Mouse (Mus musculus): ENCODE measurements around the gene Mctp1. TPM values are rescaled to one million over a fixed set of nuclear protein-coding genes. Genes with fewer than 3 reads are reported as not detected.

The Mctp1 gene
- polyA plus RNA-seq, 1 experiment from 2014 or later = 1.7 TPM

DNA sequence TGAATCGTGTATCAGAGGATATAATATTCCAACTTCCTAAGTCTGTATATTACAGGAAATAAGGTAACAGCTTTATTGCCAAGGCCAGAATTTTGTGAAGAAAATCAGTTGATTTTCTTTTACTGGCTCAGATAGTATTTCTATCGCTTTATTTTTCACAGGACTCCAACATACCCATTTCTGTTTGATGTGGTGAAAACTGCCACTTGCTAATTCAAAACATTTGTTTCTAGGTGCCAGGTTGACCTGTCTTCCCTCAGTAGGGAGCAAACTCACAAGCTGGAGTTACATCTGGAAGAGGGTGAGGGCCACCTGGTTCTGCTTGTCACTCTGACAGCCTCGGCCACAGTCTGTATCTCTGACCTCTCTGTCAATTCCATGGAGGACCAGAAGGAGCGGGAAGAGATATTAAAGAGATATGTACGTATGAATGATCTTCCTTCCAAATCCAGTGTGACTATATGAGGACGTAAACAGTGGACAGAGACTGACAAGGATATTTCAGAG lies 416.8 kb downstream of the Mctp1 start:
- Histone ChIP-seq H3K4me1 (replicated peaks) (no peaks in the 10 kb centered on the region), H3K27me3 (no peaks in the 10 kb centered on the region), H3K9ac (no peak overlapping the region), H3K9me3 (replicated peaks) (no peaks in the 10 kb centered on the region), H3K4me3 (replicated peaks) (no peak overlapping the region), H3K4me2 (no peak overlapping the region), H3K27ac (no peak overlapping the region), H3K36me3 (no peaks in the 10 kb centered on the region)
- WGBS (ENCODE audit: insufficient replicate concordance) = 63% methylated on average over 6 of the region's 6 CpGs
- DNase-seq = no peak
- ATAC-seq (ENCODE audit: low read depth) = no peak

DNA sequence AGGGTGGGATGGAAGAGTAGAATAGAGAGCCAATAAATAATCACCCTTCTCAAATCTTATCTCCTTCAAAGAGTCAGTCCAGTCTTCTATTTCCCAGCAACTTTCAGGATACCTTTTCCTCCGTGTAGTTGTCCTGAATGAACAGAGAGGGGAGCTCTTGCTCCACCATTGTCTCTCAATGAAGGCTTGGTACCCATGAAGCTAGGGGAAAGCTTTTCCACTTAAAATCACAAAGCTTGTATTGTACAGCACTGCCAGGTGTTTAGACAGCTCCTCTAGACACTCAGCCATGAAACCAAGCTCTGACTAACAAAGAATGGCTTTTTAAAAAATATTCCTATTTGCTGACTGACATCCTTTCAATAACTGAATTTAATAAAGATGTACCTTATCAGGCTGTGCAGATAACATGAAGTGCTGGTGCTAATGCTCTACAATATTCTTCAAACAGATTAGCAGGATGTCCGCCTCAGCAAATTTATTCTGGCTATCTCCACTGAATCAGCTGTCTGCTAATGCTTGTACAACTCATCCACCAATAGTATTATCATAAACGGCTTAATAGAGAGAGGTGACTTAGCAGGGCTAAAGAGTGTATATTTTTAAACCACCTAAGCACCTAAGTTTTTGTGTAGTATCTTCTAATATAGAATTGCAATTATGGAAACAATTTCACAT lies 417.9 kb downstream of the Mctp1 start:
- 41% methylated on average over 3 of the region's 3 CpGs for WGBS (ENCODE audit: insufficient replicate concordance)
- DNase-seq (no peak), ATAC-seq (ENCODE audit: low read depth) (no peak)
- Histone ChIP-seq H3K4me2 (no peak overlapping the region), H3K9me3 (replicated peaks) (no peaks in the 10 kb centered on the region), H3K9ac (no peak overlapping the region), H3K4me1 (replicated peaks) (no peaks in the 10 kb centered on the region), H3K4me3 (replicated peaks) (no peak overlapping the region), H3K27ac (no peak overlapping the region), H3K27me3 (no peaks in the 10 kb centered on the region), H3K36me3 (no peaks in the 10 kb centered on the region)

- ATAC-seq (ENCODE audit: low read depth) = no peak
- Histone ChIP-seq H3K27ac (no peak overlapping the region), H3K9ac (no peak overlapping the region), H3K4me3 (replicated peaks) (no peak overlapping the region), H3K36me3 (no peaks in the 10 kb centered on the region), H3K4me1 (replicated peaks) (no peaks in the 10 kb centered on the region), H3K4me2 (no peak overlapping the region), H3K27me3 (no peaks in the 10 kb centered on the region), H3K9me3 (replicated peaks) (no peaks in the 10 kb centered on the region)
- WGBS (ENCODE audit: insufficient replicate concordance) = 86% methylated on average over 9 of the region's 9 CpGs
- DNase-seq = no peak
Measured at GRCm38 (mm10) chr13:76802926-76803325, 418.6 kb downstream of the Mctp1 start.

- WGBS (ENCODE audit: insufficient replicate concordance) = 71% methylated on average over 6 of the region's 6 CpGs
- Histone ChIP-seq H3K9ac (no peak overlapping the region), H3K4me2 (no peak overlapping the region), H3K4me3 (replicated peaks) (no peak overlapping the region), H3K9me3 (replicated peaks) (no peaks in the 10 kb centered on the region), H3K27ac (no peak overlapping the region), H3K36me3 (no peaks in the 10 kb centered on the region), H3K4me1 (replicated peaks) (no peaks in the 10 kb centered on the region), H3K27me3 (no peaks in the 10 kb centered on the region)
- ATAC-seq (ENCODE audit: low read depth) (no peak), DNase-seq (no peak)
Measured at GRCm38 (mm10) chr13:76803799-76804198, 419.5 kb downstream of the Mctp1 start.

DNA sequence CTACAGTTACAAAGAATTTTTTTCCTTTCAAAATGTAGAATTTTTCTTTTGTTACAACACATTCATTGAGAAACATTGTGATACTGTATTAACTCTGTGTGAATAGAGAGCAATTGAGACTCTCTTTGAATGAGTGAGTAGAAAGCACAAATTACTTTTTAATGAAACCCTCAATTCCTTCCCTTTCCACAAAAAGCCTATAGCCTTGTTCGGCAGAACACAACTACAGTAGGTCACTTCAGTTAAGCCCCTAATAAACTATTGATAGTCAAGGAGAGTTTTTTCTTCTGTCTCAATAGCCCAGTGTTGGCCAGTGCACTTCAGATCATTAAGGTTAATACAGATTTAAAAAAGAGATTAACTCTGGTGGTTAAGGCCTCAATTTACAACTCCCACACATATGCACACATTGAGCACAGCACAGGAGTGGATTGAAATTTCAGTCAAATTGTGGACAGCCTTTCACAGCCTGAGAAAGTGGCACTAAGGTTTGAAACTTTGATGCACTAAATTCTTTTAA lies 424.6 kb downstream of the Mctp1 start:
- DNase-seq (no peak), ATAC-seq (ENCODE audit: low read depth) (no peak)
- Histone ChIP-seq H3K9me3 (replicated peaks) (no peaks in the 10 kb centered on the region), H3K27me3 (no peaks in the 10 kb centered on the region), H3K4me3 (replicated peaks) (no peak overlapping the region), H3K4me1 (replicated peaks) (no peaks in the 10 kb centered on the region), H3K27ac (no peak overlapping the region), H3K4me2 (no peak overlapping the region), H3K9ac (no peak overlapping the region), H3K36me3 (no peaks in the 10 kb centered on the region)
- WGBS (ENCODE audit: insufficient replicate concordance) = 58% methylated on average over 1 of the region's 1 CpGs

GRCm38 (mm10) chr13:76809802-76810201 lies 425.5 kb downstream of the Mctp1 start:
- no peak overlapping the region for H3K27ac ChIP-seq
- no peaks in the 10 kb centered on the region for H3K9me3 ChIP-seq (replicated peaks)
- no peaks in the 10 kb centered on the region for H3K4me1 ChIP-seq (replicated peaks)
- WGBS (ENCODE audit: insufficient replicate concordance) = 34% methylated on average over 2 of the region's 2 CpGs
- ATAC-seq (ENCODE audit: low read depth) (no peak), DNase-seq (no peak)
- no peaks in the 10 kb centered on the region for H3K27me3 ChIP-seq
- no peaks in the 10 kb centered on the region for H3K36me3 ChIP-seq
- no peak overlapping the region for H3K9ac ChIP-seq
- H3K4me3 ChIP-seq (replicated peaks) = no peak overlapping the region
- no peak overlapping the region for H3K4me2 ChIP-seq

- Histone ChIP-seq H3K4me2 (no peak overlapping the region), H3K27me3 (no peaks in the 10 kb centered on the region), H3K36me3 (no peaks in the 10 kb centered on the region), H3K9ac (no peak overlapping the region), H3K9me3 (replicated peaks) (no peaks in the 10 kb centered on the region), H3K27ac (no peak overlapping the region), H3K4me3 (replicated peaks) (no peak overlapping the region), H3K4me1 (replicated peaks) (no peaks in the 10 kb centered on the region)
- ATAC-seq (ENCODE audit: low read depth) (no peak), DNase-seq (no peak)
- 60% methylated on average over 7 of the region's 7 CpGs for WGBS (ENCODE audit: insufficient replicate concordance)
Measured at GRCm38 (mm10) chr13:76810496-76810939, 426.2 kb downstream of the Mctp1 start.

DNA sequence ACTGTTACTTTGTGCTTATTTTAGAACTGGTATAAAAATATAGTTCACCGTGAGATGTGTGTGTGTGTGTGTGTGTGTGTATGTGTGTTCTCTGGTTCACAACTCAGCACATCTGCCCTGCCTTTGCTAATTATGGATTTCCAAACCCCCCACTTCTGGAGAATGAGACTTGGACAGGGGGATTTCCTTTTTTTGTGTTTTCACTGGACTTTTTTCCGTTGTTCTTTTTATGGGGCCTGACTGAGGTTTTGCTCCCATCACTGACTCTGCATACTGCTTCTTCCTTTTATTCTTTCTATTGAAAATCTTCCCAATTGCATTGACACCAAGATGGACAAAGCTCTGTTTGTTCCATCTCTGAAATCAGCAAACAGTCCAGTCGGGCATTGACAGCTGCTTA lies 438.7 kb downstream of the Mctp1 start:
- Histone ChIP-seq H3K4me1 (replicated peaks) (no peaks in the 10 kb centered on the region), H3K36me3 (no peaks in the 10 kb centered on the region), H3K9me3 (replicated peaks) (no peaks in the 10 kb centered on the region), H3K4me2 (no peak overlapping the region), H3K9ac (no peak overlapping the region), H3K27me3 (no peaks in the 10 kb centered on the region), H3K27ac (no peak overlapping the region), H3K4me3 (replicated peaks) (no peak overlapping the region)
- ATAC-seq (ENCODE audit: low read depth) (no peak), DNase-seq (no peak)
- 56% methylated on average over 3 of the region's 3 CpGs for WGBS (ENCODE audit: insufficient replicate concordance)

DNA sequence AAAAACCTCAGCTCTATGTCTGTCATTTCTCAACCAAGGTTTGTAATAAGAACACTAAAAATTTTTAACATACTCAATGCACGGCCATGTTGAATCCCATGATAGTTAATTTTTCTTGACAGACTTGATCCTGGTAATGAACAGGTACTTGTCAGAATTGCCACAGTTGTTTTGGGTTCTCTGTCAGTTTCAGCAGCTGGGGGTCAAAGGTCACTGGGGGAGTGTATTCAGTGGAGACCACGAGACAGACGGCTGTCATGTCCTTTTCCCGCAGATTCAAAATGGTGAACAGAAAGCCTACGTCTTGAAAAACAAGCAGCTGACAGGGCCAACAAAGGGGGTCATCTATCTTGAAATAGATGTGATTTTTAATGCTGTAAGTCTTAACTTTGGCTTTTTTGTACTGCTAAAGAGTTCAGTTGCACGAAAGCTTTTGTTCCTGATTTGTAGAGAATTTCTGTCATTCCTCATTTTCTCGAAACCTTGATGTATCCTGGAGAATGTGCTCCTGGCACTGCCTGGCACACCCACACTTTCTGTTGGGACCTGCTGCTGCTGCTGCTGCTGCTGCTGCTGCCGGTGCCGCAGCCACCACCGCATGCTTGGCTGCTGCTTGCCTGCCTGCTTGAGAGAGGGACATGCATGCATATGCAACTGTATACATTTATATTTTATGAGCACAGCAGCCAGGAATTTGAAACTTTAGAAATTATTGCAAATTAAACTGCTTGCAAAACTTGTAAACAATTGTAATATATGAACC lies 440.8 kb downstream of the Mctp1 start:
- no peak overlapping the region for H3K4me2 ChIP-seq
- H3K36me3 ChIP-seq = no peaks in the 10 kb centered on the region
- ATAC-seq (ENCODE audit: low read depth) (no peak), DNase-seq (no peak)
- no peak overlapping the region for H3K27ac ChIP-seq
- no peaks in the 10 kb centered on the region for H3K27me3 ChIP-seq
- H3K4me1 ChIP-seq (replicated peaks) = no peaks in the 10 kb centered on the region
- no peak overlapping the region for H3K9ac ChIP-seq
- 70% methylated on average over 10 of the region's 10 CpGs for WGBS (ENCODE audit: insufficient replicate concordance)
- no peak overlapping the region for H3K4me3 ChIP-seq (replicated peaks)
- H3K9me3 ChIP-seq (replicated peaks) = no peaks in the 10 kb centered on the region

GRCm38 (mm10) chr13:76827738-76828137 lies 443.4 kb downstream of the Mctp1 start:
- Histone ChIP-seq H3K27ac (no peak overlapping the region), H3K9ac (no peak overlapping the region), H3K36me3 (no peaks in the 10 kb centered on the region), H3K9me3 (replicated peaks) (no peaks in the 10 kb centered on the region), H3K4me3 (replicated peaks) (no peak overlapping the region), H3K27me3 (no peaks in the 10 kb centered on the region), H3K4me1 (replicated peaks) (no peaks in the 10 kb centered on the region), H3K4me2 (no peak overlapping the region)
- ATAC-seq (ENCODE audit: low read depth) = no peak
- no peak for DNase-seq
- WGBS (ENCODE audit: insufficient replicate concordance) = 61% methylated on average over 3 of the region's 3 CpGs

GRCm38 (mm10) chr13:76838031-76838430 lies 453.7 kb downstream of the Mctp1 start:
- DNase-seq (no peak), ATAC-seq (ENCODE audit: low read depth) (no peak)
- 36% methylated on average over 3 of the region's 3 CpGs for WGBS (ENCODE audit: insufficient replicate concordance)
- H3K4me1 ChIP-seq (replicated peaks) = no peaks in the 10 kb centered on the region
- H3K27me3 ChIP-seq = no peaks in the 10 kb centered on the region
- H3K4me3 ChIP-seq (replicated peaks) = no peak overlapping the region
- H3K4me2 ChIP-seq = no peak overlapping the region
- no peaks in the 10 kb centered on the region for H3K9me3 ChIP-seq (replicated peaks)
- no peaks in the 10 kb centered on the region for H3K36me3 ChIP-seq
- no peak overlapping the region for H3K9ac ChIP-seq
- no peak overlapping the region for H3K27ac ChIP-seq

Measured in liver, embryonic 13.5 days (tissue).